Mouse (Mus musculus) erythroblast, embryonic 14.5 days (primary cell): ENCODE measurements around the gene Dmwd.

Experiments
- GATA1 ChIP-seq: IDR thresholded peaks from 2 replicates; pipeline ENCODE4 v1.6.1; 2012; ENCODE audit warnings: low read length, inconsistent platforms, mixed read lengths
- TAL1 ChIP-seq: IDR thresholded peaks from 3 replicates; pipeline ENCODE4 v1.6.1; 2012; ENCODE audit warnings: low read length, inconsistent platforms, mixed read lengths

GRCm38 (mm10) chr7:19104486-19104885 lies 28.5 kb downstream of the Dmwd start:
- no peak for TF ChIP-seq GATA1
- TF ChIP-seq TAL1, result no peak
